Mouse (Mus musculus): ENCODE measurements around the gene A030014E15Rik. TPM values are rescaled to one million over a fixed set of nuclear protein-coding genes. Genes with fewer than 3 reads are reported as not detected.

A030014E15Rik gene
- not detected in 2 replicates for polyA plus RNA-seq (2021; fragmentation: Nextera tagmentation)
- long read RNA-seq, experiment 1: 0 reads
- long read RNA-seq, experiment 2: 0 reads

GRCm38 (mm10) chr1:82924650-82925049, at the start of gene A030014E15Rik:
A030014E15Rik (plus strand) TSS chr1:82924917.

GRCm38 (mm10) chr1:82913025-82913424, 11.7 kb upstream of the A030014E15Rik start, which contains the start of gene A030005L19Rik:
A030005L19Rik (plus strand) TSS chr1:82913325.

GRCm38 (mm10) chr1:82931326-82931725, 6.6 kb downstream of the A030014E15Rik start, which contains the start of gene Gm6217:
Gm6217 (minus strand) TSS chr1:82931399.

GRCm38 (mm10) chr1:82943295-82943694, 18.6 kb downstream of the A030014E15Rik start, which contains the start of gene A030003K21Rik:
A030003K21Rik (minus strand) TSS chr1:82943388.

GRCm38 (mm10) chr1:82955913-82956312, 31.2 kb downstream of the A030014E15Rik start, which contains the start of gene Gm7544:
Gm7544 (minus strand) TSS chr1:82956013.

GRCm38 (mm10) chr1:82959870-82960385, 35.2 kb downstream of the A030014E15Rik start, which contains the start of gene Gm47955:
Gm47955 (plus strand) TSS chr1:82960286.

Other genes with a start within 250 kb of the A030014E15Rik start
- 360 and 396 TPM in 2 replicates for gene Mff, start 200.0 kb upstream of the A030014E15Rik start, polyA plus RNA-seq (2021; fragmentation: Nextera tagmentation)
- not detected in 2 replicates for gene Tm4sf20, start 156.5 kb upstream of the A030014E15Rik start, polyA plus RNA-seq (2021; fragmentation: Nextera tagmentation)
- not detected in 2 replicates for gene Gm47791, start 153.7 kb upstream of the A030014E15Rik start, polyA plus RNA-seq (2021; fragmentation: Nextera tagmentation)
- gene Agfg1, start 85.4 kb upstream of the A030014E15Rik start, polyA plus RNA-seq (2021; fragmentation: Nextera tagmentation): 4.8 and 5.9 TPM in 2 replicates
- gene A030005L19Rik, start 11.6 kb upstream of the A030014E15Rik start, polyA plus RNA-seq (2021; fragmentation: Nextera tagmentation): not detected in 2 replicates
- not detected in 2 replicates for gene Gm6217, start 6.5 kb downstream of the A030014E15Rik start, polyA plus RNA-seq (2021; fragmentation: Nextera tagmentation)
- not detected in 2 replicates for gene A030003K21Rik, start 18.5 kb downstream of the A030014E15Rik start, polyA plus RNA-seq (2021; fragmentation: Nextera tagmentation)
- not detected in 2 replicates for gene Gm7544, start 31.1 kb downstream of the A030014E15Rik start, polyA plus RNA-seq (2021; fragmentation: Nextera tagmentation)
- not detected in 2 replicates for gene Gm47955, start 35.4 kb downstream of the A030014E15Rik start, polyA plus RNA-seq (2021; fragmentation: Nextera tagmentation)
- not detected in 2 replicates for gene Gm47959, start 75.6 kb downstream of the A030014E15Rik start, polyA plus RNA-seq (2021; fragmentation: Nextera tagmentation)
- 0.72 and 1.1 TPM in 2 replicates for gene Slc19a3, start 113.5 kb downstream of the A030014E15Rik start, polyA plus RNA-seq (2021; fragmentation: Nextera tagmentation)
- gene Krtap28-10, start 117.6 kb downstream of the A030014E15Rik start, polyA plus RNA-seq (2021; fragmentation: Nextera tagmentation): not detected in 2 replicates
- gene Gm47969, start 120.0 kb downstream of the A030014E15Rik start, polyA plus RNA-seq (2021; fragmentation: Nextera tagmentation): not detected in 2 replicates
- gene A030005K14Rik, start 134.5 kb downstream of the A030014E15Rik start, polyA plus RNA-seq (2021; fragmentation: Nextera tagmentation): not detected in 2 replicates
- gene Krtap28-13, start 136.0 kb downstream of the A030014E15Rik start, polyA plus RNA-seq (2021; fragmentation: Nextera tagmentation): not detected in 2 replicates
- gene Ccl20, start 191.8 kb downstream of the A030014E15Rik start, polyA plus RNA-seq (2021; fragmentation: Nextera tagmentation): not detected in 2 replicates
- 0.20 and 0.23 TPM in 2 replicates for gene Daw1, start 234.8 kb downstream of the A030014E15Rik start, polyA plus RNA-seq (2021; fragmentation: Nextera tagmentation)